Mouse (Mus musculus) left cerebral cortex, postnatal 10 days (tissue): ENCODE data around the gene Tlx3. TPM values are rescaled to one million over a fixed set of nuclear protein-coding genes. Genes with fewer than 3 reads are reported as not detected.

Experiments used
- DNase-seq, 2 experiments: peaks; one replicate each; pipeline ENCODE4 v3.0.0; 2021 to 2022; ENCODE audit warnings: low spot score in 2 of 2, mixed read lengths in 1 of 2; ENCODE audit errors: extremely low spot score in 1 of 2
- intact Hi-C: fragments of 180-260 bp; cut with DNase I; formaldehyde crosslinking; loops from one replicate; pipeline ENCODE4 v1.15.1; 2025
- total RNA-seq, 2 experiments: library from RNA; stranded (reverse); gene quantifications; 2 replicates each; pipeline ENCODE4 v1.2.3; 2021

Tlx3 gene
- total RNA-seq, result not detected

- intact Hi-C loops, result no loop called here
- no peak for DNase-seq
Measured at GRCm38 (mm10) chr11:33203383-33204328, at the start of gene Tlx3. Gene Tlx3 (minus strand): TSS chr11:33203589.

GRCm38 (mm10) chr11:33240295-33240694 is 36.9 kb upstream of the Tlx3 start:
- intact Hi-C loops, result no loop called here
- DNase-seq, result no peak

GRCm38 (mm10) chr11:33234134-33234533 is 30.7 kb upstream of the Tlx3 start:
- DNase-seq, result no peak

GRCm38 (mm10) chr11:33232056-33232455 is 28.7 kb upstream of the Tlx3 start:
- no peak for DNase-seq
- intact Hi-C loops, result no loop called here

More at GRCm38 (mm10) chr11:33234134-33234533, 30.7 kb upstream of the Tlx3 start:
- intact Hi-C loops, result no loop called here

GRCm38 (mm10) chr11:33228186-33228585 is 24.8 kb upstream of the Tlx3 start:
- DNase-seq, result no peak
- intact Hi-C loops, result no loop called here

GRCm38 (mm10) chr11:33226516-33226915 is 23.1 kb upstream of the Tlx3 start:
- DNase-seq, result no peak
- intact Hi-C loops, result no loop called here

- DNase-seq, result no peak
- intact Hi-C loops, result no loop called here
Measured at GRCm38 (mm10) chr11:33221566-33222365, 18.4 kb upstream of the Tlx3 start.

GRCm38 (mm10) chr11:33220763-33221162 is 17.4 kb upstream of the Tlx3 start:
- no peak for DNase-seq
- intact Hi-C loops, result no loop called here

- intact Hi-C loops, result no loop called here
- no peak for DNase-seq
Measured at GRCm38 (mm10) chr11:33217384-33218079, 14.1 kb upstream of the Tlx3 start.

- intact Hi-C loops, result no loop called here
- DNase-seq, result no peak
Measured at GRCm38 (mm10) chr11:33207411-33207810, 4.0 kb upstream of the Tlx3 start.

GRCm38 (mm10) chr11:33204966-33205365 is 1.6 kb upstream of the Tlx3 start:
- intact Hi-C loops, result no loop called here
- no peak for DNase-seq

- intact Hi-C loops, result no loop called here
- DNase-seq, result no peak
Measured at GRCm38 (mm10) chr11:33204329-33204705, 928 bp upstream of the Tlx3 start.

- intact Hi-C loops, result no loop called here
- DNase-seq, result no peak
Measured at GRCm38 (mm10) chr11:33202972-33203371, 417 bp downstream of the Tlx3 start.

- intact Hi-C loops, result no loop called here
- no peak for DNase-seq
Measured at GRCm38 (mm10) chr11:33202296-33202695, 1.1 kb downstream of the Tlx3 start.

- intact Hi-C loops, result no loop called here
Measured at GRCm38 (mm10) chr11:33201626-33202010, 1.8 kb downstream of the Tlx3 start.

GRCm38 (mm10) chr11:33200764-33201625 is 2.4 kb downstream of the Tlx3 start:
- DNase-seq, result no peak

More at GRCm38 (mm10) chr11:33201626-33202010, 1.8 kb downstream of the Tlx3 start:
- no peak for DNase-seq

GRCm38 (mm10) chr11:33199906-33200763 is 3.3 kb downstream of the Tlx3 start:
- intact Hi-C loops, result no loop called here
- no peak for DNase-seq

More at GRCm38 (mm10) chr11:33200764-33201625, 2.4 kb downstream of the Tlx3 start:
- intact Hi-C loops, result no loop called here
